Mouse (Mus musculus) 3T3-L1 (cell line): ENCODE measurements around the gene Ankrd53.

Experiments
- DNase-seq: peaks from one replicate; pipeline ENCODE4 v3.0.0-alpha.2; 2015; ENCODE audit warnings: low read depth, low spot score

Ankrd53 gene

DNA sequence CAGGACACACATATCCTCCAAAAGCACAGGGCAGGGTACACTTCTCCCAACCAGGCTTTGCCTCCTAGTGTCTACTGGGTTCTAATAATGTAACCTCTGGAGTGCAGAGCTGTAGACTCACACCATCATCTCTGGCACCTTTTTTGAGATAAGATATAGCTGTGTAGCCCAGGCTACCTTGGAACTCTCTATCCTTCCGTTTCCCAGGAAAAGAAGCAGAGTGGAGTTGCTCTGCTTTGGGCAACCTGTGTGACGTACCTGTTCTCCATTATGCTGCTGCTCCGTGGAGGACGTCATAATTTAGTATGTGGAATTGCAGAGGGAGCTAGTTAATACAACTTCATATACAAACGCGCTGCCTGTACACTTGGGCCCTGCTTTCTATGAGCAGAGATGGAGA lies at the start of gene Ankrd53:
TSS of gene Ankrd53 (plus strand) at position 301 of the 400 bp plus-strand sequence.
- DNase-seq: no peak

DNA sequence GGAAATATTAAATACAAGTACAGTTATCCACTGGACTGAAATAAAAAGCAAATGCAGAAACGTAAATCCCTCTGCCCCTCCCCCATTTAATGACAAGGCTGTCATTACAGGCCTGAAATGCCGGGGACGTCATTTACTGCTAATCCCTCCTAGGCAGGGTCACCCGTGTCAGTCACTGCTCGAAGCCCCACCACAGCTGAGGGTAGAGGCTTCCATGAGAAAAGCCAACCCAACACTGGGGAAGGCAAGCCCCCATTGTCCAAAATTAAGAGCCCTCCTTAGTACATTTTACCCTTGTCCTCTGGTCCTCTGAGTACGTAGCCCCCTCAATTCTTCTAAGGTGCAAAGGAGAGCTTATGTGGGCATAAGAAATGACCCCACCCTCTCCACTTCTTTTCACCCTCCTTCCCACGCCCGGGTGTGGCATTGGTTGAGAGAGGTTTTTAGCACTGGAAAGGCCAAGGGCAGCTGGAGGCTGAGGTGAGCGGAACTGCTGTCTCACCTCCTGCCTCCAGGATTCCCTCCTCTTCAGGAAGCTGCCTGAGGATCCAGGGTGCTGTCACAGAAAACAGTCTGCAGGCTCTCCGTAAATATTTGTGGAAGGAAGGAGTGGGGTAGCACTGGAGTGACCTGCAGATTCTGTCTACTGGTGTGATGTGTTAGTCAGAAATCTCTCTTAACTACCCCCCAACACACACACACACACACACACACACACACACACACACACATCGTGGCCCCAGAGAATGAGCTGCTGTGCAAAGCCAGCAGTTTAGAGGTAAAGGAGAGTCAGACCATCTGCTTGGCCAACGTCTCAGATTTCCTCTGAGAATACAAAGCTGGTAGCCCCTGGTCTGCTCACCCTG lies 48.9 kb upstream of the Ankrd53 start:
- no peak for DNase-seq

DNA sequence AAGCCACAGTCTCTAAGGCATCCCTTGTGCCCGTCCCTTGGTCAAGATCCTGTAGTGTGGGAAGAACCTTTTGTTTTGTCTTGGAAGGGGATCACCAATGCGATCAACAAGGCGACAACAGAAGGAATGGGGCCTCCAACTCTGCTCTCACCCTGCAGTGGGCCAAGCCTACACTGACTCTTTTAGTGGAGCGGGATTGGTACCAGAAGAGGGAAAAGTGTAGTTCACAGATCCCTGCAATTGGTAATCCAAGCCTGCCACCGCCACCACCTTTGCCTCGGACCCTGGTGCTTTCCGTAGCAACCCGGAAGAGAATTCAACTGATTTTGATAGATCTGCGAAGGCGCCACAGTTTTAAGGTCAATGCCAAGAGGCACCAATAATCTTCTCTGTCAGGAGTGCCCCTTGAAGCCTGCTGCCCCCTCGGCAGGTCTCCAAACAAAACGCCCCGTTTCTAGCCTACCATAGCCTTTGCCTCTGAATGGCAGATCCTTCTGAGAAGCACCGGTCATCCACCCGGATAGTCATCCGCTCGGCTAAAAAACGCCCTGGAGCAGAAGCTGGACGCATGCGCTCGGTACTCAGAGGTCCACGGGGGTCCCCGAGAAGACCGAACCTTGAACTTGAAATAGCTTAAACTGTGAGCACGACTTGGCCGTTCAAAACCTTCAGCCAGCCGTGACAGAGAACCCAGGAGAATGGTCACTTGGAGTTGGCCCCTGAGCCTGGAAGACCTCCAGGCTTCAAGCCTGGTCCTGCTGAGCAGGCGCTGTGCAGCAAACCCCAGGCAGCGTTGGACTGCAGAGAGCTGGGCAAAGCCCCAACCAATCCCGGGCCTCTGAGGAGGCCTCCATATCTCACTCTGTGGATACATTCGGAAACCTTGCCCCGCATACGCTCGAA lies 48.0 kb upstream of the Ankrd53 start:
- DNase-seq: no peak

DNA sequence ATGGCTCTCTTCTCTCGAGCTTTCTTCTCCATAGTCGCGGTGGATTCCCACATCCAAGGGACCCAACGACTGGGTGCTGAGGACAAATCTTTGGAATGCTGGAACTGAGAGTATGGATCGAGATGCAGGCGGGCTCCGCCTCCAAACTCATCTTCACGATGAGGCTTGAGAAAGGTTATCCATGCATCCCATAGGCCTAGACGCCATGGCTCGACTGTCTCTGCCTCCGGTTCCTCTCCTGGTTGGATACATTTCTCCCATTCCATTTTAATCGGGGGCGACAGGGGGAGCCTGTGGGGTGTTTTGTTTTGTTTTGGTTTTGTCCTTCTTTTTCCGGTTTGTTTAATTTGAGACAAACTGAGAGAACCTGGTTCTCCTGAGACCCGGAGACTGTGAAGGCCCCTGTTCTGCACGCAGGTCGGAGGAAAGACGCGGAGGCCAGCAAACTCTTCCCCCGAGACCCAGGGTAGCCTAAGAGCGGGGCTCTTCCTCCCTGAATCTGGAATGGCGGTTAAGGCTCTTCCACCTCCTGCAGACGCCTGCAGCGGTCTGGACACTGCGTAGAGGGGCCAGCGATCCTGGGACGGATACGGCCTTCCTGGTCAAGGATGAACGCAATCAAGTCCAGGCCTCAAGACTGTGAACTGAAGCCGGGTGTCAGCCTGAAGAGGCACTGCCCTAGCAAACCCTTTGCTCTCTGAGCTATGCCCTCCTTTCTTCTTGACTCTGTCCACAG lies 46.8 kb upstream of the Ankrd53 start:
- no peak for DNase-seq

DNA sequence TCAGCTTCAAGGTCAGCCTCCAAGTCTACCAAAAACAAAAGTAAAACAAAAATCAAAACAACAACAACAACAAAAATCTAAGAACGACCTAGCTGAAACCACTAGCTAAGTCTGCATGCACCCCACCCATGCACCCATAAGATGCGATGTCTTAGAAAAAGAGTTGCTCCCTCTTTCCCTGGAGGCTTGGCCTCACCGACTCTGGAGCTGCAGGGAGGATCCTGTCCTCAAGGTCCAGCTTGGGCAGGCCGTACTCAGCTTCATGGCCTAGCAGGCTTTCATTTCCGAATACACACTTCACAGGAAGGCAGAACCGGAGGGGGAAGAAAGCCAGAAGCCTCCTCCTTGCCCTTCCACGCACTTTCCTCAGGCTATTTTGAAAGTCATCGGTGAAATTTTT lies 45.4 kb upstream of the Ankrd53 start:
- no peak for DNase-seq

DNA sequence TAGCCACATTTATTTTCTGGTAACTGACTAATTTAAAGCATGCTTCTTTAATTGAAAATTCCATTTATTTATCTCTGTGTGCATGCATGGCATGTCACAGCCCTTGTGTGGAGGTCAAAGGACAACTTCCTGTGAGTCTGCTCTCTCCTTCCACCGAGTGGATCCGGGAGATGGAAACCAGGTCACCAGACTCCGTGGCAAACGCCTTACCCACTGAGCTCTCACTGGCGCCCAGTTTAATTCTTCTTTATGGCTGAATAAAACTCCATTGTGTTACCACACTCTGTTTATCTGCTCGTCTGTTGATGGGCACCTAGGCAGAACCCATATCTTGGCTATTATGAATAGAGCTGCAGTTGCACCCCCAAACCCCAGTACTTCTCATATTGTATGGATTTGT lies 39.9 kb upstream of the Ankrd53 start:
- DNase-seq: no peak

DNA sequence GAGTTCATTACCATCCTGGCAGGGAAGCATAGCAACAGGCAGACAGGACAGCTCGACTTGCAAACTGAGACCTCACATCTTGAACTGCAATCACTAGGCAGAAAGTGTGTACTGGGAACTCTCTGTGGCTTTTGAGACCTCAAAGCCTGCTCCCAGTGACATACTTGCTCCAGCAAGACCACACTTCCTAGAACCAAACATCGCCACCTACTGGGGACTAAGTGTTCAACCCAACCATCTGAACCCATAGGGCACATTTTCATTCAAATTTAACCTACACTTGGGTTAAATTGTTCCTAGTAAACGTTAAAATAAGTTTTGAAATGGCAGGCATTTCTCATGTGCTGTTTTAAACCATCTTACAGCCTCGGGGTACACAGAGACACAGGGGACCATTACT lies 35.3 kb upstream of the Ankrd53 start:
- DNase-seq: peak; percentile 62

DNA sequence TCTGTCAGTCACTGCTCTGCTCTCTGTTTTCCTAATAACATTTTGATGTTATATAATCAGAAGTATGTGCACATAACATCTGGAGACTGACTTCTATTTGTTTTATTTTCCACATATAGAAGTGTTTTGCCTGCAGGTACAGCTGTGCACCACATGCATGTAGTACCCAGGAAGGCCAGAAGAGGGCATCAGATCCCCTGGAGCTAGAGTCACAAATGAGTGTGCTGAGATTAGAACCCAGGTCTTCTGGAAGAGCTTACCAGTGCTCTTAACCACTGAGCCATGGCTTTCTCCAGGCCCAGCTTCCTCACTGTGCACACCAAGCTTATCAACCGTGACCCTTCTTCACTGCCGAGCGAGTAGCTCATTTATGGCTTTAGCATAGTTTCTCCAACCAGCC lies 34.0 kb upstream of the Ankrd53 start:
- DNase-seq: peak; percentile 55

DNA sequence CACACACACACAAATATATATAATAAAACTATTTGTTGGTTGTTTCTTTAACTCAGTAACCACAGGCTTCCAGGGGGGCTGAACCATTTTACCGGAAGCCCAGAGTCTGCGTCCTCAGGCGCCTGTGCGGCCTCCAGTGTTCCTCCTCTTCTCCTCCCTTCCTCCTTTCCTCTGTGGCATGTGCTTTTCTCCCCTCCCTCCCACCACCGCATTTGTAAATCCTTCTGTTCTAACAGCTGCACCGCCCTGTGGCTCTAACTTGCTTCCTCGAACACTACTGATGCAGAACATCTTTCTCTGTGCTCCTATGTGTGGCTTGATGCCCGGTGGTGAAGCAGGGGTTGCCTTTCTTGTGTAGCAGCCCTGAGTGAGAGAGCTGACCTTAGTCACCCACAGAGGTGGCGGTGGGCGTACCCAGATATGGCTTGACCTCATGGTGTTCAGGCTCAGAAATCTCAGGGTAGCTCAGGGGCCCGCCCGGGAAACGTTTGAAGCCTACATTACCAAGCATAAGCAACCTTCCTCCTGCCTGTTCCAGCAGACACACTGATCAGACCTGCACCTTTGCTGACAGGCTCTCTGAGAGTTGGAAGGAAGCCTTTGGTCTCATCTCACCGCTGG lies 33.0 kb upstream of the Ankrd53 start:
- no peak for DNase-seq

DNA sequence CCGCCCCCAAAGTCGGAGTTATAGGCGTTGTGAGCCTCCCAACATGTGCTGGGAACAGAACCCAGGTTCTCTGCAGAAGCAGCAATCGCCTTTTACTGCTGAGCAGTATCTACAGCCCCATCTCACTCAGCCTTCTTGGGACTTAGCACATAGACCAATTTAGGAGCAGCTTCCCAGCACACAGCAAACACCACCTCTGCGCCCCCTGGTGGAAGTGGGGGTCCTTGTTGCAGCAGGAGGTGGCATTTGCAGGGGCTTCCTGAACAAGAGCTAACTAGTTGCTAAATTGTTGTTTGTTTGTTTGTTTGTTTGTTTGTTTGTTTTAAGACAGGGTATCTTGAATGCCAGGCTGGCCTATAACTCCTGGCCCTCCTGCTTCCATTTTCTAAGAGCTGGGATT lies 31.3 kb upstream of the Ankrd53 start:
- peak; percentile 78 for DNase-seq

DNA sequence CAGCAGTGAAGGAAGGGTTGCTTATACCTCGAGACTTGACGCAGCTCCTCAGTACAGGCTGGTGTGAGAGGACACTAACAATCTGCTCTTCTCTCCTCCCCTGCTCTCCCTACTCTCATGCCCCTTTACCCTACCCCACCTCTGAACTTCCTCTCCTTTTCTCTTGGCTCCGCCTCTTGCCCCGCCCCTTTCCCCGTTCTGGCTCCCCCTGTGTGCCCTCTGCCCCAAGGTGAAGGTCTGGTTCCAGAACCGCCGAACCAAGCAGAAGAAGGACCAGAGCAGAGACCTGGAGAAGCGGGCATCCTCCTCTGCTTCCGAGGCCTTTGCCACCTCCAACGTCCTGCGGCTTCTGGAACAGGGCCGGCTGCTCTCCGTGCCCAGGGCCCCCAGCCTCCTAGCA lies 25.1 kb upstream of the Ankrd53 start:
- no peak for DNase-seq

DNA sequence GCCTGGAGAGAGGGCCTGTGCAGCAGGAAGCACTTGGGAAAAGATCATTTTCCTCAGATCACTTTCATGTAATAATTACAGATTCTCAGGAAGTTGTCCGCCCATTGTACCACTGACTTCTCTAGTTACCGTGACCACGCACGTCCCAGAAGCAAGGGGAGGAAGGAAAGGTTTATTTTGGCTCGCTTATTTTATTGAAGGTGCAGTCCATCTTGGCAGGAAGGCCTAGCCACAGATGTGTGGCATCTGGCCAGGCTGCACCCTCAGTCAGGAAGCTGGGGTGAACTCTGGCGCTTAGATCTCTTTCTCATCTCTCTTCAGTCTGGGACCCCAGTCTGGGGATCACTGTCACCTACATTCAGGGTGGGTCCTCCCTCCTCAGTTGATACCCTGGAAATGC lies 23.8 kb upstream of the Ankrd53 start:
- DNase-seq: peak; percentile 28

DNA sequence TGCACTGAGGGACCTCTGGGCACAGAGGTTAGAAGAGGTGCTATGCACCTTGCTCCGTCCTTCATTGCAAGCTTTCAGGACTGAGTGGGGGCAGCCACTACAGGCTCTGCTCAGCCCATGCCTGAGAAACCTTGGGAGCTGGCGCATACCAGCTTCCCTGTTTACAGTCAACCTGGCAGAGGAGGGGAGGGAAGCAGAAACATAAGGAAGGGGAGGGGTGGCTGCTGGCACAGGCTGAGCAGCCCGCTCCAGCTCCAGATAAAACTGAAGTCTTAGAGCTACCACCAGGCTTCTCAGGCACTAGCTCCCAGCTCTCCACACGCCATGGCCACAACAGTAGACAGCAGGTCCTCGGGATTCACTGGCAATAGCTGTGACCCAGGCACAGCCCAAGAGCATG lies 19.7 kb upstream of the Ankrd53 start, which contains the start of gene Atp6v1b1:
TSS of gene Atp6v1b1 (plus strand) at position 230 of the 400 bp plus-strand sequence.
- no peak for DNase-seq

DNA sequence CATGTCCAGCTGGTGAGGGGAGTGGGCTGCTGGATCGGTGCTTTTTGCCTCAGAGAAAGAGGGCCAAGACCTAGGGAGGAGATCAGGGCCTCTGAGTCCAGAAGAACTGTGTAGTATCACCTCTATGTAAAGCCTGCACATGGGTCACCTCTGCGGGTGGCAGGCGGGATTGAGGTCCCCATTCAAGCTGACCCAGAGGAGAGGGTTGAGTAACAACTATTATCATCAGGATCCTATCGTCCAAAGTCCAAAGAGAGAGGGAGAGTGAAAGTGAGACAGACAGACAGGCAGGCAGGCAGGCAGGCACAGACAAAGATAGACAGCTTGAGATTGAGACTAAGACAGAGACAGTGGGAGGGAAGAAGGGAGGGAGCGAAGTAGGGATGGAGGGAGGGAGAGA lies 19.2 kb upstream of the Ankrd53 start:
- no peak for DNase-seq

DNA sequence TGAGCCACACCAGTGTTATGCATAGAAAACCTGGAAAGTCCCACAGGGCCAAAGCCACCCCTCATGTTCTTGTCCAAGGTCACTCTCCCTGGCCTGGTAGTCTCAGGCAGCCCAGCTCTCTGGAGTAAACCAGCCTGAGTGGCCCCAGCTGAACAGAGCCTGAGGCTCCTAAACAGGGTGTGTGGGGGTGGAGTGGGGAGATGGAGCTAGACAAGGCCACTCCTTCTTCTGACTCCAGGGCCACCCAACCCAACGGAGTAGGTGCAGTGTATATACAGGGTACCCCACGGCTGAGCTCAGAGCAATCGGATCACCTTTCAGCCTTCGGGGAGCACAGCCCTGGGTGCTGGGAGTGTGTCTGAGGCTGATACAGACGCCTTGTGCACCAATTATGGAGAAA lies 18.3 kb upstream of the Ankrd53 start:
- no peak for DNase-seq

DNA sequence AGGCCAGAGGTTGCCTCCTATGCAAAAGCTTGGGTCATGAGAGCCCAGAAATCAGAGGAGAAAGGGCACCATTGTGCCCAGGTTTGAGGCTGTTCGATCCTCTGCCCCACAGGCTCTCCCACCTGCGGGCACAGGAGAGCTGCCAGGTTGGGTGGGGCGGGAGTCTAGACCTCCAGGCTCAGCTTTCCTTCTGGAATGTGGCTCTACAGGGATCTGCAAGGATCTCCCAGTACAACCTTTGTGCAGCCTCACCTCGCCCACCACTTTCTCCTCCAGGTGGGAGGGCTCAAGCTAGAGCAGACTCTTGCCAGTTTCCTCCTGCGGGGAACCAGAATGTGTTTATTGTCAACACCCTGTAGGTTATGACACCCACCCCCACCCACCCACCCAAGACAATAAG lies 17.9 kb upstream of the Ankrd53 start:
- DNase-seq: no peak

DNA sequence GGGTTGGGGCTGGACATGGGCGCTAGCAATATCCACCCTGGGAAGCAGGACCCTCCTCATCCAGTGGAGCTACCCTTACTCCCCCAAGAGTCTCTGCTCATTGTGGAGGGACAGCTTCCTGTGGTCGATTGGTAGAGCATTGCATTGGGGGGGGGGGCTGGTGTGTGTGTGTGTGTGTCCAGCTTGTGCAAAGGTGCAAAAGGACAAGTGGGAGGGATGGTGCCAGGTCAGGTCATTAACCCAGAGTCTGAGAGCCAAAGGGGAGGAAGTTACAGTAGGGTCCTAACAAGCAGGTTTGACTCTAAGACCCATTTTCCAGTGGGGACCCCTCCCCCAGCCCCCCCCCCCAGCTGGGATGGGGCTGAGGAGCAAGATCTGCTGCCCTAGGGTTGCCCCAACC lies 17.0 kb upstream of the Ankrd53 start:
- no peak for DNase-seq

DNA sequence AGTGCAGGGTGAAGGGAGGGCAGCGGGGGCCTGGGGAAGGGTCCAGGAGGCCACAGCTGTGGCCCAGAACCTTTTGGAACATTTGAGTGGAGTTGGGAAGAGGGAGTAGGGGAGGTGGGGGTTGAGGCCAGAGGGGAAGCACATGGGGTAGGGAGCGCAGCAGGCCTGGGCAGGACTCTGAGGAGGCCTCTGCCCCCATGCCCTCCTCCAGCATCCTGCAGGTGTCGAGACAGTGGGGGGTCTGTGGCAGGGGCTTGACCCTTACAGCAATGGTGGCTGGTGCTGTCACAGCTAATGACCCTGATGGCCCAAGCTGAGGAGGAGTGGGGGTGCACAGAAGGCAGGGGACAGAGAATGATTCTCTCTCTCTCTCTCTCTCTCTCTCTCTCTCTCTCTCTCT lies 13.2 kb upstream of the Ankrd53 start:
- no peak for DNase-seq

DNA sequence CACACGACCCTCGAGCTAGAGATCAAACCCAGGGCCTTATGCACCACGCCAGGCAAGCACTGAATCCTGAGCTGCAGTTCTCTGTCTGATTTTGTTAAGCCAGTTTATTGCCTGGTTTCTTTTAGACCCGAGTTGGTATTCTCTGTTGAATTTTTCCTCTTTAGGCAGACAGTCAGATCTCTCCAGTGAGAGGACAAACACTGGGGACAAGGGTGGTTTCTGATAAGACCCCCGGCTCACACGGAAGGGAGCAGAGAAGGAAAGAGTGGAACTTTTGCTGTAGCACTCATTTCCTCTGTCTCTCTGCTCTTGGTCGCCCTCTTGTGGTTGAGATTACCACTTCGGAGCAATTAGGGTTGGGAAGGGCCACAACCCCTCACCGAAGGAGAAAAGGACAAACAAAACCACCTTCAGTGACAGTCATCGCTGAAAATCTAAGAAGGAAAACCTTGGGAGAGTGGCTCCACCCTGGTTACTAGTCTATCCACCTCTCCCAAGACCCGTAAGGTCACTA lies 12.2 kb upstream of the Ankrd53 start:
- peak; percentile 81 for DNase-seq

DNA sequence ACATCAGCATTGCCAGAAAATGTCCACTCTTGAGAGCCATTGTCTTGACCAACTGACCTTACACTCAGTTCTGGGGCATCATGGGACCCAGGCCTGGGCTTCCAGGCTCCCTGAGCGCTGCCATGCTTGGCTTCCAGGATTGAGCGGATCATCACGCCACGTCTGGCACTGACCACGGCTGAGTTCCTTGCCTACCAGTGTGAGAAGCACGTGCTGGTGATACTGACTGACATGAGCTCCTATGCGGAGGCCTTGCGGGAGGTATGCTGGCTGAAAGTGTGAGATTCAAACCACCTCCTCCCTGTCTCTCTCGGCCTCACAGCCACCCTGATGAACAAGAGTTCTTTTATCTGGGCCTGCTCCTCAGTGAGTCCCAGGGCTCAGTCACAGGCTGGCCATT lies 6.4 kb upstream of the Ankrd53 start:
- DNase-seq: no peak

DNA sequence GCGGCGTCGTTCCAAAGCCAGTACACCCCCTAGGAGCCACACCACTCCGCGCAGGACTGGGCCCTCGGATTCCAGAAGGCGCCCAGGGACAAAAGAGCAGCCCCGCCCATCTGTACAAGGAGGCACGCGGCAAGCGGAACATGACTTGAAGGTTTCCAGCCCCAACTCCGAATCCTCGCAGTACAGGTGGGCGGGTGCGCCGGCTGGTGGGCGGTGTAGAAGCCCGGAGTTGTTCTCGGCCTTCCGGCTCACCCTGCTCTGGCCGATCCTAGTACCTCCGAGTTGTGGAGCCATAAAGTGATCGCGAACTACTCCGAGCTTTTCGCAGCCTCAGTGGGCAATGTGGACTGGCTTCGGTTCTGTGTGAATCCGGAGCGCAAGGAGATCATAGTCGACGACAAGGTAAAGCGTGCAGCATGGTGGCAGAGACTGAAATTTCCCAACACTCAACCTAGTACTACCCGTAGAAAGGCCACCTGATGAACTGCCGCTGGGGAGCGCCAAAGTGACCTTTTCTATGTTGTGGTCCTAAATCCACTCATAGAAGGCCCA lies 512 bp downstream of the Ankrd53 start:
- no peak for DNase-seq
